Mouse (Mus musculus): ENCODE results near the gene Mroh2a.

Gene Mroh2a

DNA sequence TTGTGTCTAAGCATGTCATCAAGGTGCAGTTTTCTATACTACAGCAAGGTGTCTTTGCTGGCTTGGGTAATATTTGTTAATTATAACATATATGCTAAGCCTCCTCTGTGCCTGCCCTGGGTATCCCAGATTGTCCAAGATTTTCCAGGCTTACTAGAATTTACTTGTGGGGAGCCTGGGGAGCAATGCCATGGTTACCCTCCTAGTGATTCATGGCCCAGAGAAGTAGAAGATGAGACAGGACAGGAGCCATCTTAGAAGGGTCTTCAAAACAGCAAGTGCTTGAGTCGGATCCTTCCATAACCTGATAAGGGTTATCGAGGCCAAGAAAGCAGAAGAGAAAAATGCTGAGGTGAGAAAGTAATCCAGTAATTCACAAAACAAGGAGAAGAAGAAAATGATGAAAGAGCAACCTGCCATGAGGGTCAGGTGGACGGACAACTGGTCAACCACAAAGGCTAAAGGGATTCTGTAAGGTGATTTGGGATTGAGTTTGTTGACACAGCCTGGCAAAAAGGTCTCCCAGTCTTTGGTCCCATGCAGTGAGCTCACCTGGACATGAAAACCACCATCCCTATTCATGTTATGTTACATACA is 64.7 kb downstream of the Mroh2a start:
- DNase-seq (ENCODE audit: low spot score): no peak

DNA sequence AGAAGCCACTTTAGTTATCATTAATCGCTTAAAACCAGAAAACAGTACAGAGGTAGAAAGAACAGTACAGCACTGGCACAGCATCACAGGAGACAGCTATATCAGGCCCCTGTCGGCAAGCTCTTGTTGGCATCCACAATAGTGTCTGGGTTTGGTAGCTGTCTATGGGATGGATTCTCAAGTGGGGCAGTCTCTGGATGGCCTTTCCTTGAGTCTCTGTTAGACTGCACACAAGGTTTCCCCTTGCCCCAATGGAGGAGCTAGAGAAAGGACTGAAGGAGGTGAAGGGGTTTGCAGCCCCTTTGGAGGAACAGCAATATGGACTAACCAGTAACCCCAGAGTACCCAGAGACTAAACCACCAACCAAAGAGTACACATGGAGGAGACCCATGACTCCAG is 65.3 kb downstream of the Mroh2a start:
- DNase-seq (ENCODE audit: low spot score): no peak

DNA sequence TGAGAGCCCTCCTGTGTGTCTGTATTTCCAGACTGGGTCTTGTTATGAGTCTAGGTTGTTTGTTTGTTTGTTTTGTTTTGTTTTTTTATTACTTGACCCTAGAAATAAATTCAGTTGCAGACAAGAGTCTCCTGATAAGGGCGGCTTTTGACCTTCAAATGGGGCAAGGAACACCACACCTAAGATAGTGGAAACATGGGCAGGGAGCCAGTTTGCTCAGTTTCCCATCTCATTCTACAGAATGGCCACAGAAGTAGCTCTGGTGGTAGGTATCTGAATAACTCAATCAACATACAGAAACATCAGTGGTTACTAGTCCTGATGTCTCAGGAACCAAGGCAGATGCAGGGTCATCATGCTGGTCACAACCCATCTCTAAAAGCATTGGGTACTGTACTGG is 67.9 kb downstream of the Mroh2a start:
- DNase-seq (ENCODE audit: low spot score): no peak

DNA sequence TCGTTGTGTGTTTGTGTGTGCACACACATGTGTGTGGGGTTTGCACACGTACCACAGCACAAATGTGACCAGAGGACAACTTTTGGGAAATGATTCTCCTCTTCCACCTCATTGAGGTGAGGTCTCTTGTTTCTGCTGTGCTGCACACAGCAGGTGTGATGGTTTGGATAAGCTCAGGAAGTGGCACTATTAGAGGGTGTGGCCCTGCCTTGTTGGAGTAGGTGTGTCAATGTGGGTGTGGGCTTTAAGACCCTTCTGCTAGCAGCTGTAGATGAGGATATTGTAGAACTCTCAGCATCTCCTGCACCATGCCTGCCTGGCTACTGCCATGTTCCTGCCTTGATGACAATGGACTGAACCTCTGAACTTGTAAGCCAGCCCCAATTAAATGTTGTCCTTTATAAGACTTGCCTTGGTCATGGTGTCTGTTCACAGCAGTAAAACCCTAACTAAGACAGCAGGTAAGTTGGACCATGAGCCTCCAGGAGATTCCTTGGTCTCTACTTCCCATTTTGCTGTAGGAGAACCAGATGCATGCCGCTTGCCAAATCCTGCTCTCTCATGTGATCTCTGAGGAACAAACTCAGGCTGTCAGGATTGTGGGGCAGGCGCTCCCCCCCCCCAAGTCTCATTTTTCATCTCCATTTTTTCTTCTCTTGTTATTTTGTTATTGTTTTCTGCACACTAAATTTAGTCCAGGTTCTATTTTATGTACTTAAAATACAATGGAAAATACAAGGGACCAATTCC is 69.6 kb downstream of the Mroh2a start:
- DNase-seq (ENCODE audit: low spot score): no peak

DNA sequence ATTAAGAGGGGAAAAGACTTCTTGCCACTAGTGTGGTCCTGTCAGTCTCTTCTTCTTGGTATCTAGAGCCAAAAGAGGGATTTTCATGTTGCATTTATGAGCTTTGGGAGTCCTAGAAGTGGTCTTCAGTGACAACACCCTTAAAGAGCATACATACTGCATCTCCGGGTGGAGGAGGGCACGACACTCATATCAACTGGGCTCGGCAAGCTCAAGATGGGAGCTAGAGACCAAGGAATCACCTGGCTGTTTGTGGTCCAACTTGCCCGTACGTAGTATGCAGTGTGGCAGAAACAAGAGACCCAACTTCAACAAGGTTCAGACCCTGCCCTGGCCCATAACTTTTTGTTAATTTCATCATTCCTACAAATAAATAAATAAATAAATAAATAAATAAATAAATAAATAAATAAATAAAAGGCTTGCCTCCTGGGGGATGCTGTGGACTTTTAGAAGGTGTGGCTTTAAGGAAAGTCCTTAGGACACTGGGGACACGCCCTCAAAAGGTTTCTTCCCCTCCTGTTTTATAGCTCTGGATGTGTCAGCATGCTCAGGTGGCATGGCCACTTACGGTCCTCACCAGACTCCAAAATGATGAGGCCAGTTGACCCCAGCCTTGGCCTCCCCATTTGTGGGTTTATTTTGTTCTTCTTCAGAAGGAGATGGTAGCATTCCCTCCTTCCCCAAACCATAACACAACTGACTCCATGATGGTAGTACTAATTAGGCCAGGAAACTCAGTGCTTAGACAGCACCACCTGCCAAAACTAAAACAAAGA is 70.9 kb downstream of the Mroh2a start:
- no peak for DNase-seq (ENCODE audit: low spot score)

DNA sequence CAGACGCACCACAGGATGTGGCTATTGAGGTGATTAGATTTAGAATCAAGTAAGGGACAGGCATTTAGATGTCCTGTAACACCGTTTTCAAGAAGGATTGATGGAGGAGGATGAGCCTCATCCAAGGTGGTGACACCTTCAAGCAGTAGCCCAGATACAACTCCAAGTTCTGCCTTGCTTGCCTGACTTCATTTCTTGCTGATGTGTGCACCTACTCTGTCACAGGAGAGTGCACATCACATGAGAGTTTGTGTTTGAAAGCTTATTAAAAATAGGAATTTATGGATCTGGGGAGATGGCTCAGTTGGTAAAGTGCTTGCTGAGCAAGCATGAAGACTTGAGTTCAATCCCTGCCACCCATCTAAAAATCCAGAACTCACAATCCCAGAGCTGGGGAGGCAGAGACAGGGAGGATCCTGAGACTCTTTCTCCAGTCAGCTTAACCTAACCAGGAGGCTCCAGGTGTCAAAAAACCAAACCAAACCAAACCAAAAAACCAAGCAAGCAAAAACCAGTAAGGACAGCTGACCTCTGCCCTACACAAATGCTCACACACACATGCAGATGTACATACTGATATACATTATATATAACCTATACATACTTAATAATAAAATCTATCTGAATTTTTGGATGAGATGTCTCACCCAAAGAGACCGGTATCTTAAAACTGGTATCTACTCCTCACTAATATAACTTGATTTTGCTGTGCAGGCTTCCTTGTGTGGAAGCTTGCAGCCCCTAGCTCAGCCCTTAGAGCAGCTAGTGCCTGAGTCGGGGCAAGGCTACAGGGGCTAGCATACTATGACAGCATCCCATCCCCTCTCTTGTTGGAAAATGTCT is 72.1 kb downstream of the Mroh2a start:
- no peak for DNase-seq (ENCODE audit: low spot score)

DNA sequence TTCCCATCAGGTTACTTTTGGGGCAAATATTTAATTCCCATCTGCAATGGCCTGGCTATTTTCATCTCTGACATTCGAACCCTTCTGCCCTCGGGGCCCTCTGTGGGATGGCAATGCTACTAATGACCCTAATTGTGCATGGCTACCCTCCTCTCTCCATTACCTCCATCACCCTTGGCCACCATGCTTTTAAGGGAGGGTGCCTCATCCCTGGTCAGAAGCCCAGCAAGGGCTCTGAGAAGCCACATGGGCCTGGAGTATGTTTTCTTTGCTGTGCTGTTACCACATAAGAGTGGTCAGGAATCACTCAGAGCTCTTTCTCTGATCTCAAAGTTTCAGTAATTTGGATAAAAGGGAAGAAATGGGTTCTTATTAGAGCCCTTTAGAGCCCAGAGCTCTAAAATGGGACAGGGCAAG is 72.8 kb downstream of the Mroh2a start:
- no peak for DNase-seq (ENCODE audit: low spot score)

DNA sequence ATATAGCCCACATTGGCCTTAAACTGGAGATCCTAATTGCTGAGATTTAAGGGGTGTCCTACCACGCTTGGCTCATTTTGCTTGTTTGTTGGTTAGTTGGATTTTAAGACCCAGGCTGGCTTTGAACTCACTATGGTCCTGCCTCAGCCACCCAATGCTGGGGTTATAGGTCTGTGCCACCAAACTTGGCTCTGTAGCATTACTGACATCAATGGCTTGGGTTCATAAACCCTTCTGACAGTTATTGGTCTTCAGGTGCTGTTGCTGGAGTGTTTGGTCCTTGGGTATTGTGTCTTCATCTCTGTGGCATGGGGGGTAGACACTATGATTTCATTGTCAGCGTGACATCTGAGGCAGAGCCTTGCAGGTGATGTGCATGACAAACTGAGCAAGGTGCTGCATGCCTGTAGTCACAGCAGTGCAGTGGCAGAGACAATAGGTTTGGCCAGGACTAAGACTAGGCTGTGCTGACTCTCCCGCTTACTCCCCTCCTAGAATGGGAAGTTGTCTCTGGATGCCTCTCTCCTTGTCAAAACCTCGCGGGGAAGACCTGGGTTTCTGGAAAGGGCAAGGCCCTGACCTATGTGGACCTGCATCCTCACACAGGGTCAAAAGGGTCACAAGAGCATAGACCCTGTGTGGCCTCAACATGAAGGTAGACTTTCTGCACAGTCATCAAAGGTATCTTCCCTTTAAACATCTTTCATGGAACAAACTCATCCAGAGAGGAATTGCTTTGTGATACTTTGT is 73.7 kb downstream of the Mroh2a start:
- DNase-seq (ENCODE audit: low spot score): no peak

DNA sequence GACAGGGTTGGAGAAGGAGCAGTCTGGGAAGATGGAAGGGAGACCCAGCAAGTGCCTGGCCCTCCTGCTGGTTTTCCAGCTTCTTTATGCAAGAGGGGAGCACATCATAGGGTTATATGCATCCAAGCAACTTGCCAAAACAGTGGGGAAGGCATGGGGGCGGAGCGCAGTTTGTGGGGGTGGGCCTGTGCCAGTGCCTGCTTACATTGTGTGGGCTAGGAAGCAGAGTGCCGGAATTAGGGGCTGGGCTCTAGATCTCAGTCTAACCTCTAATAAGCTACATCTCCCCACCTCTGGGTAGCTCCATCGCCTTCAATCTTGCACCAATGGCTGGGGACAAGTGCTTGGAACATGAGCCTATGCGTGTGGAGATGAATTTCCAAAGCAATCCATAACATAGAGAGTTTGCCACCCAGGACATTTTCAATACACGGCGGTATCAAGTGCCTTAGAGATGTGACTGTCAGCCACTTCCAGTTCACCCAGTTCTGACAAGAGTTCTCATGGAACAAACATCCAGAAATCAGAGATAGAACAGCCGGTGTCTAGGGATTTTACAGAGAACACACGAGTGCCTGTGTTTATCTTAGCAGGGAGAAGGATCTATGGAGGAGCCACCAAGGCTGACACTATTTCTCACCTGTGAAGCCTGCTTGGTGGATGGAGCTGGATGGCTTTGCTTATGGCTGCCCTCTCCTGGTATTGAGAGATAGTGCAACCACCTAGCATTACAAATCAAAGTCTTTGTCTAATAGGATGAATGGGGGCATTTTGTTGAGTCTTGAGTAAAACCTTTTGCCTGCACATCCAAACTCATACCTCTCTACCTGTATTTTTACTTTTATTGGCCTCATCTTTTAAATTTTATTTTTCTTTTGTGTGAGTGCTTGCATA is 74.6 kb downstream of the Mroh2a start:
- no peak for DNase-seq (ENCODE audit: low spot score)

DNA sequence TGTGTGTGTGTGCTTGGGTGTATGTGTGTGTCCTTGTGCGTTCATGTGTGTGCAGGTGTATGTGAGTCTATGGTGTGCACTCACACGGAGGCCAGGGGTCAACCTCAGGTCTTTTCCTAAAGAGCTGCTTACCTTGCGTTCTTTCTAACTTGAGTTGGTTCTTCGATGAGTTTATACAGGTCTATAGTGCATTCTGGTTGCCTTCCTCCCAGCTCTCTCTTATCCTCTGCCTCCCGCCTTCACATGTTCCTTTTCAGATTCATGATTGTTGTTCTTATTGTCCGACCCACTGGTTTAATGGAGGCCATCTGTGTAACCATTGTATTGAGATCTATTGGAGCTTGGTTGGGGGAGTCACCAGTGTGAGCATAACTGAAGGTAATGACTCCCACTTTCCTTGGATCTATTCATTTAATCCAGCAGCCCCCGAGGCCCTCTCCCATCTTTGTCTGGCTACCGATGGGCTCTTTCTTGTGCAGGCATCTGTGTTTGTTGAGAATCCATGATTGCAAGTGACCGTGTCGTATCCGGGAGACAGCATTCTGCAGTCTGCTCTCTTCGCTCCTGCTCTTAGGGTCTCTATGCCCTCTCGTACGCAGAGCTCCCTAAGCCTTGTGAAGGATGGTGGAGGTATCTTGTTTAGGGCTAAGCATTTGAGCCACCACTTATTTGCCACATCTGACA is 75.4 kb downstream of the Mroh2a start:
- no peak for DNase-seq (ENCODE audit: low spot score)

DNA sequence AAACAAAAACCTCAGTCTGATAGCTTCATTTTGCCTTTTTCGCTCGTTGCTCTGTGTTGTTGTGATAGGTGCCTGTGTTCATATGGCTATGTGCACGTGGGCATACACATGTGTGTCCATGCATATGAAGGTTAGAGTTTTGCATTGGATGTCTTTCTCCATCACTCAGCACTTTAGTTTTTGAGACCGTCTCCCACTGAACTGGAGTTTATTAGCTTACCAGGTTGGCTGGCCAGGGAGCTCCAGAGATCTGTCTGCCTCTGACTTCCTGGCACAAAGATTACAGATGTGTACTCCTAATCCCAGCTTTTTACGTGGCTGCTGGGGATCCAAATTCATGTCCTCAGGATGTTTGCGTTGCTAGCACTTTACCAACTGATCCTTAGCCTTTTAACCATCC is 77.0 kb downstream of the Mroh2a start:
- DNase-seq (ENCODE audit: low spot score): no peak

DNA sequence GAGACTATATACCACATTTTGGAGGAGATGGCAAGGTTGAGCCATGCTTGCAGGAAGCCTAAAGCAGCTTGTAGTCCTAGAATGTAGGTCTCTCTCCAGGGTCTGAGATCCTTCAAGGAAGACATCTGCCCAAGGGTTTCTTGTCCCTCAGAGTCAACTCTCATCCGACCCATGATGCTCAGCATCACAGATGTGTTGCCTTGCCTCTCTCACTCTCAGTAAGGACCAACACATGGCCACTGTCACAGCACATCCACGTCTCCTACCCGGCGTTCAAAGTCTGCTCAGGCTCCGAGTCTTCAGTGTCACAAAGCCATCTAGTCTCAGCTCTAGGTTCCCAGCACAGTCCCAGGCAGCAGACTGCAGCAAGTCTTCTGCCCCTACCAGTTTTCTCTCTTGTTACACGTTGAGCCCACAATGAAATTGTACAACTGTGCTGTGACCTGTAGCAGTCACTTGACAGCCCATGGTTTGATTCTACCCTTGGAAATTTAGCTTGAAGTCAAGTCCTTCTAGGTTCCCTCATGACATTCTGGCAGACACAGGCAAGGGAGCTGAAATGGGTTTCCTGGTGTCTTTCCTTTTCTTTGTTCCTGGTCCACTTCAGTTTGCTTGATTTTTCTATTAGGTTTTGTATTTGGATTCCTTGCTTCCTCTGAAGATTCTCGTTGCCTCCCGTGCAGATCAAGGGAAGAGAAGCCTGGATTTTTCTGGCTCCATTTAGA is 77.6 kb downstream of the Mroh2a start:
- no peak for DNase-seq (ENCODE audit: low spot score)

DNA sequence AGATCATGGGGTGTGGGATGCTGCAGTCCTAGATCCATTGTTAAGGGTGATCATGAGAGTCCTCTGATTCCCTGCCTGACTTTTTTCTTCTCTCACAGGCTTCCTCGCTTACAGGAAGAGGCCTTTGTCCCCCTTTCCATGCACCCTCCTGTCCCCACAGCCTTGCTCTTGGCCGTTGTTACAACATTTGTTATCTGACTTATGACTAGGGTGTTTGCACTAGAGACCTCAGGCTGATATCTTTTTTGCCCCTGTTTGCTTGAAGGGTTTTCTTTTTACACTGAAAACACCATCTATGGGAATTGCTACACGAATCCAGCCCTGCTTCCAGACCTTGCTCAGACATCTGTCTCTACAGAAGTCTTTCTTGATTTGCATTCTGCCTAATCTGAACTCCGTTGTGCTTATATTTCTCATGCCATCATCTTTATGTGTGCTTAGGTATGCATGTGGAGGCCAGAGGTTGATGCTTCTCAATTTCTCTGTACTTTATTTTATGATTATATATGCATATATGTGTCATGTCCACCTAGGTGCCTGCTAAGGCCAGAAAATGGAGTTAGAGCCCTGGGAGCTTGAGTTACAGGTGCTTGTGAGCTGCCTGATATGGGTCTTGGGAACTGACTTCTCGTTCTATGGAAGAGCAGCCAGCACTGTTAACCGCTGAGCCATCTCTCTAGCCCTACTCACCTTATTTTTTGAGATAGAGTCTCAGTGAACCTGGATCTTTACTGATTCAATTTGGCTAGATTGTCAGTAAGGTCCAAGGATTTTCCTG is 78.4 kb downstream of the Mroh2a start:
- DNase-seq (ENCODE audit: low spot score): no peak

DNA sequence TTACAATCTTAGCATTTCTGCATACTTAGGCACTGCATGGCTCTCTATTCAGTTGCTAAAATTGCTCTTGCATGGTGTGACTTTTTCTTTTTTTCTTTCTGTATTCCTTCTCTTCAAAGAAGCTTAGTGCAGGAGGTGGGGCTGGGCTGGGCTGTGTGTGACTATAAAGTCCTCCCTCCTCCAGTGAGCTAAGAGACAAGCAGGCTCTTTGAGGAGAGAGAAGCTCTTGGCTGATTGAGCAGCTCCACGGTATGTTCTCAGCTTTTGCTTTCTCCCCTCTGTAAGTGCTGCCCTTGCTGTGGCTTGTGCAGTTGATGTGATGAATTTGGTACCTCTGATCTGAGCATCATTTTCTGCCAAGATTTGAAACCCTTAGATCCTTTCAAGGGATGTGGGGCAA is 79.8 kb downstream of the Mroh2a start:
- DNase-seq (ENCODE audit: low spot score): no peak

DNA sequence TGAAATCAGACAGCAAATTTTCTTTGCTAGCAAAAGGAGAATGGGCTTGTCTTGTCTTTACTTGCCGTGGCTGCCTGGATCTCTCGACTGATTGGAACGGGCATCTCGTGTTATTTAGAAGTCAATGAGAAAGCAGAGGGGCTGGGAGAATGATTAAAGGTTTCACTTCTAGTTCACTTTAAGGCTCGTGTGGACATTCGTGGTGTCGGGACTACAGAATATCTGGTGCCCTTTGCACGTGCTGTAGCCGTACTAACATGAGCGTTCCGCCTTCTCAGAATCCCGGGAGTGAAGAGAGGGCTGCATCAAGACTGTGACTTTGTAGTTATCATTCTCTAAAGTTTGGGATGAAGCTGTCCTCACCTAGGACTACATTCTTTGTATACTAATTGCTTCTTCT is 80.4 kb downstream of the Mroh2a start:
- no peak for DNase-seq (ENCODE audit: low spot score)

DNA sequence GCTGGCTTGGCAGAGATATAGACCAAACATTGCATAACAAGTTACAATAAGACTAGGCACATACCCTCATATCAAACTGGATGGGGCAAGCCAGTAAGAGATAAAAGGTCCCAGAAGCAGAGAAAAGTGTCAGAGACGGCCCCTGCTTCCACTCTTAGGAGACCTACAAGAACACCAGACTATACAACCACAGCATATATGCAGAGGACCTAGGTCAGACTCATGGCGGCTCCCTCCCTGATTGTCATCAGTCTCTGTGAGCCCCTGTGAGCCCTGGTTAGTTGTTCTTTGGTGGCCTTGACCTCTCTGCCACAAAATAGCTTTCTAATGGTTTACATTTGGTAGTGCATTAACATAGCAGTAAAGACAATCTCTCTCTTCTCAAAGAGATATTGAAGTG is 82.2 kb downstream of the Mroh2a start:
- no peak for DNase-seq (ENCODE audit: low spot score)

DNA sequence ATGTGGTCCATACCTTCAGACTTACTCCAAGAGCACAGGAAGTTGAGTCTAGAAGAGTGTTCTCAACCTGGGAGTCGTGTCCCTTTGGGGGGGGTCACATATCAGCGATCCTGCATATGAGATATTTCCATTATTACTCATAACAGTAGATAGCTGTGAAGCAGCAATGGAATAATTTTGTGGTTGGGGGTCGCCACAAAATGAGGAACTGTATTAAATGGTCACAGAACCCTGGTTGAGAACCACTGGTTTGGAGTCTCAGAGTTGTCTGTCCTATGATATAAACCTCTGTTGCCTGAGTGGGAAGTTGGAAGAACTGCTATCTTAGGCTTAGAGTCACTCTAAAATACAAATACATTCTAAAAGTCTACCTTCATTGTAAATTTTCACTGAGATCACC is 83.1 kb downstream of the Mroh2a start:
- no peak for DNase-seq (ENCODE audit: low spot score)

DNA sequence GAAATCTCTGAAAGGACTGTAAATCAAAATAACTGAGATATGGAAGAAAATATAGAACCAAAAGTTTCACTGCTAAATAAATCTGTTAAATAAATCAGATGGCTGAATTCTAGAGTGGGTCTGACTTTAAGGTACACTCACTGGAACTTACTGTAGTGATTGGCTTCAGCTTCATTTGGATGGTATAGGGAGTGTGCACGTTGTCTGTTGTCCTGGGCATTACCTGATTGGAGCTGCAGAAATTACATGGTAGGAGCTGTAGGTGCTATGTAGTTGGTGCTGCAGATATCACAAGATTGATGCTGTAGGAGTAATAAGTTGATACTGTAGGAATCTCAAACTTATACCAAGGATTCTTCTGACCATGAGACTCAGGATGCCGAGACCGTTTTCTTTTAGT is 83.6 kb downstream of the Mroh2a start:
- DNase-seq (ENCODE audit: low spot score): no peak
